In genomic region chr3:53530305-53530704, GRCm38 (mm10) we compare ENCODE assay signal across 18 mouse cellular contexts. TPM values are rescaled to one million over a fixed set of nuclear protein-coding genes. Genes with fewer than 3 reads are reported as not detected.
"Had no signal": no experiment of that assay in that cellular context is flagged by ENCODE, and none has a peak within 500 bp of the region (broad histone marks: within the 10 kb centered on the region; RNA-seq: fewer than 3 reads in every experiment).

No protein-coding gene starts in this region.

- H3K4me3 ChIP-seq: limb, embryonic 12.5 days; megakaryocyte, embryonic 14.5 days; midbrain, embryonic 12.5 days; neural tube, embryonic 13.5 days had no signal

- H3K36me3 ChIP-seq: limb, embryonic 12.5 days; midbrain, embryonic 12.5 days; neural tube, embryonic 13.5 days had no signal

- ATAC-seq: hindbrain, postnatal 0 days; midbrain, embryonic 16.5 days had no signal

- H3K9me3 ChIP-seq: limb, embryonic 12.5 days; megakaryocyte, embryonic 14.5 days; midbrain, embryonic 12.5 days; neural tube, embryonic 13.5 days had no signal

- H3K4me1 ChIP-seq: limb, embryonic 12.5 days; midbrain, embryonic 12.5 days; neural tube, embryonic 13.5 days had no signal

- H3K4me2 ChIP-seq: limb, embryonic 12.5 days; midbrain, embryonic 12.5 days; neural tube, embryonic 13.5 days had no signal

- H3K27me3 ChIP-seq: limb, embryonic 12.5 days; megakaryocyte, embryonic 14.5 days; midbrain, embryonic 12.5 days; neural tube, embryonic 13.5 days had no signal

- DNase-seq: kidney, adult 8-10 months; liver; right cerebral cortex, postnatal 14 days; thymus, adult 2 months; thymus, postnatal 25 days had no signal

- H3K27ac ChIP-seq: hindbrain, postnatal 0 days; kidney, postnatal 0 days; limb, embryonic 12.5 days; liver, embryonic 14.5 days; midbrain, embryonic 12.5 days; neural tube, embryonic 13.5 days had no signal

- H3K9ac ChIP-seq: limb, embryonic 12.5 days; liver, embryonic 14.5 days; midbrain, embryonic 12.5 days; neural tube, embryonic 13.5 days had no signal

RNA-seq across cellular contexts. Expression of gene Stoml3, which starts 41.9 kb away (rescaled TPM):
- total RNA-seq: hindbrain, postnatal 0 days; left cerebral cortex, postnatal 36 days had no signal
- polyA plus RNA-seq: hindbrain, postnatal 0 days; intestine, embryonic 14.5 days; kidney, postnatal 0 days; limb, embryonic 12.5 days; liver, embryonic 14.5 days; midbrain, embryonic 12.5 days; midbrain, embryonic 16.5 days; neural tube, embryonic 13.5 days; spleen, adult 2 months; testis, adult 2 months; urinary bladder, adult 2 months had no signal
